Mouse (Mus musculus) olfactory bulb, adult 2 months (tissue): Measurements from ENCODE around the gene Adprhl1. TPM values are rescaled to one million over a fixed set of nuclear protein-coding genes. Genes with fewer than 3 reads are reported as not detected.

Experiments
- H3K27ac ChIP-seq: fragments of 200-500 bp; 2 replicates; pipeline ENCODE4 v1.5.1; 2012; ENCODE audit warnings: low read depth, low read length; ENCODE audit not compliant: insufficient read depth
- H3K4me1 ChIP-seq: fragments of 200-500 bp; 2 replicates; pipeline ENCODE4 v1.6.1; 2012; ENCODE audit warnings: low read length; ENCODE audit not compliant: control insufficient read depth, insufficient read depth
- H3K4me3 ChIP-seq: fragments of 200-500 bp; 2 replicates; pipeline ENCODE4 v1.5.1; 2012; ENCODE audit warnings: mild to moderate bottlenecking, low read depth, low read length, moderate library complexity; ENCODE audit not compliant: insufficient read depth
- CTCF ChIP-seq: fragments of 200-500 bp; IDR thresholded peaks from 2 replicates; pipeline ENCODE4 v1.5.1; 2012; ENCODE audit warnings: low read depth, mild to moderate bottlenecking, low read length, moderate library complexity; ENCODE audit not compliant: insufficient read depth
- POLR2A ChIP-seq: fragments of 200-500 bp; IDR thresholded peaks from 2 replicates; pipeline ENCODE4 v1.6.1; 2012; ENCODE audit warnings: mild to moderate bottlenecking, low read depth, low read length, moderate library complexity; ENCODE audit not compliant: insufficient read depth
- WGBS: fragments of 180-500 bp; shearing (Covaris S2); methylation state at CpG from one replicate; pipeline ENCODE4 v1.1.7; 2018; 5-methylcytosine and 5-hydroxymethylcytosine counted together
- polyA plus RNA-seq: library from polyadenylated mRNA; stranded (reverse); fragments of >200 nt; gene quantifications from 2 replicates; pipeline ENCODE4 v1.2.4, GENCODE M21; 2012; ENCODE audit warnings: low replicate concordance; ENCODE audit not compliant: missing spikeins, insufficient read depth, insufficient read length

The Adprhl1 gene
- polyA plus RNA-seq, 1 experiment, result not detected

DNA sequence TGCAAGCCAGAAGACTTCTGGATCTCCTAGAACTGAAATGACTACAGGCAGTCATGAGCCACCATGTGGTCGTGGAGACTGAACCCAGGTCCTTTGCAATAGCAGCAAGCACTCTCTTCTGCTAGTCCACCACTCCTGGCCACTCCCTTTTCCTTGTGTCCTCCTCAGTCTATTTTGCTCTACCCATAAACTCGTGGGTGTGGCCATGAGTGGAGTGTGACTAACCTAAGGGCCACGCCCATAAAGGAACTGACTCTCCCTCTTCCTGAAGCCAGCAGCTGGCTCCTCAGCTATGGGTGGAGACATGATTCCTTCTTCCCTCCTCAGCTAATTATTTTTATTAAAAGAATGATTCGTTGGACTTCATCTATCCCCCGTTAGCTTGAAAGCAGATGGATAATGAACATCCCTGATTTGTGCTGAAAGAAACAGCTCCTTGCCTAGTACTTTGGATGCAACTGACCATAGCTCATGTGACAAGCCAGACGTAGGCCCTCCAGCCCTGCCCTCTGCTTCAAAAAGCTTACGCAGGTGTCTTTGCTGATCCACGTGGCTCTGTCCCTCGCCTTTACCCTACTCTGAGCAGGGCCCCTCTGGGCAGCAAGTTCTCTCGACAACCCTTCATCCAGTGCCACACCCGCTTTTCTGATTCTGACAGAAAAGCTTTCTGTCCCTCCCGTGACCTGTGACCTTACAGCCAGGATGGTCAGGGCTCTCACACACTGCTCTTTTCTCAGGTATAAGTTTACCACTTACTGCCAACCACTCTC is 49.4 kb downstream of the Adprhl1 start:
- TF ChIP-seq CTCF (no peak), POLR2A (no peak)
- Histone ChIP-seq H3K4me3 (no peak overlapping the region), H3K4me1 (peaks cover 18% of the 10 kb centered on the region), H3K27ac (no peak overlapping the region)
- 72% methylated on average over 12 of the region's 12 CpGs for WGBS

DNA sequence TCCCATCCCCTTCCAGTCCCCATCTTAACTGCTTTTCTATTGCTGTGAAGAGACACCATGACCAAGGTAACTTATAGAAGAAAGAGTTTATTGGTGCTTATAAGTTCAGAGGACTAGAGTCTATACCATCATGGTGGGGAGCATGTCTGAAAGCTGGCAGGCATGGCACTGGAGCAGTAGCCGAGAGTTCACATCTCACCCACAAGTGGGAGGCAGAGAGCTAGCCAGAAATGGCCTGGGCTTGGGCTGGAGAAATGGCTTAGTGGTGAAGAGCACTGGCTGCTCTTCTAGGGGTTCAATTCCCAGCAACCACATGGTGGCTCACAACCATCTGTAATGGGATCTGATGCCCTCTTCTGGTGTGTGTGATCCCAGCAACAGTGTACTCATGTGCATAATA is 50.5 kb downstream of the Adprhl1 start:
- H3K27ac ChIP-seq, result no peak overlapping the region
- no peak overlapping the region for H3K4me3 ChIP-seq
- TF ChIP-seq CTCF, result no peak
- WGBS, result 82% methylated on average over 1 of the region's 1 CpGs
- H3K4me1 ChIP-seq, result peaks cover 14% of the 10 kb centered on the region

- H3K27ac ChIP-seq, result no peak overlapping the region
- TF ChIP-seq CTCF, result no peak
- H3K4me3 ChIP-seq, result no peak overlapping the region
- 89% methylated on average over 3 of the region's 3 CpGs for WGBS
- H3K4me1 ChIP-seq, result peaks cover 14% of the 10 kb centered on the region
Observed at GRCm38 (mm10) chr8:13202806-13203205, 51.2 kb downstream of the Adprhl1 start.

GRCm38 (mm10) chr8:13202041-13202440 is 51.9 kb downstream of the Adprhl1 start:
- Histone ChIP-seq H3K4me1 (peaks cover 14% of the 10 kb centered on the region), H3K27ac (no peak overlapping the region), H3K4me3 (no peak overlapping the region)
- 69% methylated on average over 3 of the region's 3 CpGs for WGBS
- TF ChIP-seq CTCF (no peak), POLR2A (no peak)

DNA sequence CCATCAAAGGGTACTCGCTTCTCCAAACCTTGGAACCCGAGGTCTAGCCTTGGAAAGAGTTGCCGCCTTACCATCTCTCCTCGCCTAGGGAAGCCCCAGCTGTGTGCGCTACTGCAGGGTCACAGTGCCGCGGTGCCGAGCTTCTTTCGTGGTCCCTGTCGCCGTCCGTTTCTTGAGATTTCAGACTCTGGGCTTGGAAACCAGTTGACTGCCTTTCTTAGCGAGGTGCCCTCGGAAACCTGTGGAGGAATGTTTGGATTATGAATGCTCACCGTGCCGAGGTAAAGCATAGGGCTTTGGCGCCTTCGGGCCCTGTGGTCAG is 53.0 kb downstream of the Adprhl1 start:
- no peak overlapping the region for H3K27ac ChIP-seq
- H3K4me1 ChIP-seq, result peaks cover 14% of the 10 kb centered on the region
- peak overlapping the region; percentile 32 for H3K4me3 ChIP-seq
- TF ChIP-seq CTCF (no peak), POLR2A (no peak)
- 2% methylated on average over 18 of the region's 18 CpGs for WGBS

GRCm38 (mm10) chr8:13200301-13201012 is 53.5 kb downstream of the Adprhl1 start, which contains the start of gene Grtp1:
TSS of gene Grtp1 (minus strand) at chr8:13200620.
- Histone ChIP-seq H3K27ac (no peak within 1 kb of the TSS), H3K4me3 (peak within 1 kb of the TSS; percentile 77), H3K4me1 (peaks cover 14% of the 10 kb centered on the region)
- WGBS, result 1% methylated on average over 55 of the region's 58 CpGs
- TF ChIP-seq POLR2A (no peak), CTCF (no peak)

GRCm38 (mm10) chr8:13199385-13200061 is 54.4 kb downstream of the Adprhl1 start:
- Histone ChIP-seq H3K27ac (no peak overlapping the region), H3K4me1 (peaks cover 14% of the 10 kb centered on the region), H3K4me3 (peak overlapping the region; percentile 77; the same call in 1 of the 2 replicates)
- no peak for TF ChIP-seq CTCF
- no peak for TF ChIP-seq POLR2A
- 56% methylated on average over 14 of the region's 14 CpGs for WGBS

DNA sequence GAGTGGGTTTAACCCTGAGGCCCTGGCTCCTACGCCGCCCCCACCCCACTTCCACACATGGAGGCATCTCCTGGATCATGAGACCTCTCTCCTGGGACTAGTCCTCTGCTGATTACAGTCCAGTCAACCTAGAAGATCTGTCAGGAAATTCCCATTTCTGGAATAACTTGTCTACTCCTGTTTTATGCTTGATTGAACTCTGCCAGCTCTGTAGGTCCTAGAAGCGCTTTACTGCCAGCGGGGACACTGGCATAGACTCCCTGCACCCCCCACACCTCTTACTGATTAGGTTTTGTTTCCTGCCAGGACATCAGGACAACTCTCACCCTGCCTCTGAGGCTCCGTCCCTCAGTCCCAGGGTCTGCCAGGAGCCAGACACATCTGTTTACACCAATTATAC is 56.5 kb downstream of the Adprhl1 start:
- WGBS, result 82% methylated on average over 5 of the region's 5 CpGs
- H3K4me3 ChIP-seq, result no peak overlapping the region
- no peak overlapping the region for H3K27ac ChIP-seq
- no peak for TF ChIP-seq POLR2A
- TF ChIP-seq CTCF, result no peak
- peaks cover 14% of the 10 kb centered on the region for H3K4me1 ChIP-seq

- Histone ChIP-seq H3K4me3 (no peak overlapping the region), H3K27ac (no peak overlapping the region), H3K4me1 (peaks cover 2% of the 10 kb centered on the region; the same call in 1 of the 2 replicates)
- no peak for TF ChIP-seq CTCF
- TF ChIP-seq POLR2A, result no peak
- 45% methylated on average over 10 of the region's 10 CpGs for WGBS
Observed at GRCm38 (mm10) chr8:13194818-13195217, 59.1 kb downstream of the Adprhl1 start.
